Mouse (Mus musculus): Measurements from ENCODE around the gene Jpt1. TPM values are rescaled to one million over a fixed set of nuclear protein-coding genes. Genes with fewer than 3 reads are reported as not detected.

The Jpt1 gene
- polyA plus RNA-seq, 1 experiment from 2014 or later = 954 TPM

DNA sequence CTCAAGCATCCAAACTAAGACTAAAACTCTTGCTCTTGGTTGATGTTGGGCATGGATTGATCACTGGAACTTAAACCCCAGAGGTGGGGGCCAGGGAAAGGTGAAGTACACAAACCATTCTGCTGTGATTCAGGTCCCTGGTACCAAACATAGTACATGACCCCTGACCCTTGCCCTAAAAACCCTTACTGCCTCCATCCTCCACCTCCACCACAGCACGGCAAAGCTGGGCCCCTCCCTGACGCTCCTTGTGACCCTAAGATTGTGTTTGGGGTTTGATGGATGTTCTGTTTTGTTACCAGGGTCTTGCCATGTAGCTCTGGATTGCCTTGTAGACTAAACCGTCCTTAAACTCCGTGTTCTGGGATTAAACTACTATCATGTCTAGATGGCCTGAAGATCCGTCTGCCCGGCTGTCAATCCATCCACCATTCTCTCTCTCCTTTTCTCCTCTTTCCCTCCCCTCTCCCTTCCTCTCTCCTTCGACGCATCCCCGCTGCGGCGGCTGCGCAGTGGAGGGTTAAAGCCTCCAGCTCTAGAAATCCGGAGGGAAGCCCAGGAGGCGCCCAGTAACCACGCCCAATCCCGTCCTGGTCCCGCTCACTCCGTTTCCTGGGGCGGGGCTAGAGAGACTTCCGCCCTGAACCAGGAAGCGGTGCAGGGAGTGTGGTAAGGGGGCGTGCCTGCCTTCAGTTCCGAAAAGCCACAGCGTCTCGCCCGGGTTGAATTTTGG, 39.0 kb downstream of the Jpt1 start, which contains the start of gene Armc7:
Armc7 (plus strand) TSS at position 643 of the 733 bp plus-strand sequence.
- ATAC-seq (ENCODE audit: low FRiP score) (peak; percentile 97), DNase-seq (ENCODE audit: low spot score, missing footprints) (peak; percentile 98)
- Histone ChIP-seq H3K9me3 (ENCODE audit: control insufficient read depth, low read length) (no peaks in the 10 kb centered on the region), H3K27ac (ENCODE audit: low read depth, low read length) (peak within 1 kb of the TSS; percentile 71), H3K4me2 (peak within 1 kb of the TSS; percentile 71), H3K4me1 (ENCODE audit: control insufficient read depth, insufficient read depth, low read length) (peaks cover 9% of the 10 kb centered on the region; the same call in 1 of the 2 replicates), H3K36me3 (ENCODE audit: control insufficient read depth, insufficient read depth, low read length) (no peaks in the 10 kb centered on the region), H3K27me3 (ENCODE audit: control insufficient read depth, insufficient read depth, low read length) (no peaks in the 10 kb centered on the region), H3K9ac (ENCODE audit: low read length) (peak within 1 kb of the TSS; percentile 76), H3K4me3 (ENCODE audit: low read depth, low read length) (peak within 1 kb of the TSS; percentile 72)
- WGBS = under 1% methylated on average over 26 of the region's 26 CpGs

DNA sequence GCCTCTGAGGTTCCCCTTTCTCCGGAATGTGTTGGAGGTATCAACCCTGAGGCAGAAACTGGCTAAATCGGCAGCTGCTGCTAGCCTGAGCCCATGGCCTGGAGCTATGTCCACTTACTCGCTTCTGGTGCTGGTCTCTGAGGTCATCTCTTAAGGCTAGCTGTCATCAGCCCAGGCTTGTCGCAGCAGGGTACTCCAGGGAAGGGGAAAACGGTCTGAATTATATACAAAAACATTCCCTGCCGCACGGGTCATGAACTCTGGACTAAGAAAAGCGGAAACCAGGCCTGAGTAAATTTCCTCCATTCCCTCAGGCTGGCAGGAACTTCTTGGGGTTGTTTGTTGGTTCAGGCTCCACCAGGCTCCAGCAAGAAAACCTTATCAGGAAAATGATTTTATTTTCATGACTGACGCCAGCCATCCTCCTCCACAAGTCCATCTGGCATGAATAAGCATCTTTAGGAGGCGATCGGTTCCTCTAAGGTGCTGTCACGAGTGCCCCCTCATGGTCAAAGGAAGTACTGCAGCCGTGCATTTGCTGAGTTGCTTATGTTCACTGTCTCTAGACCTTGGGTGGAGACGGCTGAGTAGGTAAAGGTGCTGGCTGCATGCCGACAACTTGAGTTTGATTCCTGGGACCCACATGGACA, 40.4 kb downstream of the Jpt1 start:
- peak; percentile 100 for DNase-seq (ENCODE audit: low spot score, missing footprints)
- Histone ChIP-seq H3K9ac (ENCODE audit: low read length) (no peak overlapping the region), H3K4me3 (ENCODE audit: low read depth, low read length) (no peak overlapping the region), H3K4me2 (0 out of 2 replicates have a peak overlapping the region, but pooled peaks have one; percentile 8), H3K4me1 (ENCODE audit: control insufficient read depth, insufficient read depth, low read length) (peaks cover 9% of the 10 kb centered on the region; the same call in 1 of the 2 replicates), H3K9me3 (ENCODE audit: control insufficient read depth, low read length) (no peaks in the 10 kb centered on the region), H3K36me3 (ENCODE audit: control insufficient read depth, insufficient read depth, low read length) (no peaks in the 10 kb centered on the region), H3K27me3 (ENCODE audit: control insufficient read depth, insufficient read depth, low read length) (no peaks in the 10 kb centered on the region), H3K27ac (ENCODE audit: low read depth, low read length) (no peak overlapping the region)
- ATAC-seq (ENCODE audit: low FRiP score) = peak; percentile 28; the same call in 1 of the 2 replicates
- WGBS = 22% methylated on average over 15 of the region's 15 CpGs

DNA sequence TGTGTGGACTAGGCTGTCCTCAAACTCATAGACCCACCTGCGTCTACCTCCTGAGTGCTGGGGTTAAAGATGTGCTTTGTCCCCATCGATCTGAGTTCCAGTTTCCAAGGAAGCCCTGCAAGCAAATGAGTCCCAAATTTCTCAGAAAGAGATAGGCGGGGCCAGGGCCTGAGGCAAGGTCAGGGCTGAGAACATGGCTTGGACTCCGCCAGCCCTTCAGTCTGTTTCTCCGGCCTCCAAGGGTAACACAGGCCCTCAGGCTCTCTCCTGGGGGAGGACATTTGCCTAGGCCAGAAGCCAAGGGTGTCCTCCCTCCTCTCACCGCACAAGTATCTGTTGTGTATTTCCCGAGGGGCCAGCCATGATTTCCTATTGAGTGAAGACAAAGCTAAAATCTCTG, 42.0 kb downstream of the Jpt1 start:
- no peaks in the 10 kb centered on the region for H3K9me3 ChIP-seq (ENCODE audit: control insufficient read depth, low read length)
- H3K4me3 ChIP-seq (ENCODE audit: low read depth, low read length) = no peak overlapping the region
- no peak overlapping the region for H3K27ac ChIP-seq (ENCODE audit: low read depth, low read length)
- DNase-seq (ENCODE audit: low spot score, missing footprints) (no peak), ATAC-seq (ENCODE audit: low FRiP score) (no peak)
- no peak overlapping the region for H3K9ac ChIP-seq (ENCODE audit: low read length)
- H3K4me2 ChIP-seq = no peak overlapping the region
- peaks cover 9% of the 10 kb centered on the region; the same call in 1 of the 2 replicates for H3K4me1 ChIP-seq (ENCODE audit: control insufficient read depth, insufficient read depth, low read length)
- no peaks in the 10 kb centered on the region for H3K27me3 ChIP-seq (ENCODE audit: control insufficient read depth, insufficient read depth, low read length)
- WGBS = 90% methylated on average over 7 of the region's 7 CpGs
- no peaks in the 10 kb centered on the region for H3K36me3 ChIP-seq (ENCODE audit: control insufficient read depth, insufficient read depth, low read length)

DNA sequence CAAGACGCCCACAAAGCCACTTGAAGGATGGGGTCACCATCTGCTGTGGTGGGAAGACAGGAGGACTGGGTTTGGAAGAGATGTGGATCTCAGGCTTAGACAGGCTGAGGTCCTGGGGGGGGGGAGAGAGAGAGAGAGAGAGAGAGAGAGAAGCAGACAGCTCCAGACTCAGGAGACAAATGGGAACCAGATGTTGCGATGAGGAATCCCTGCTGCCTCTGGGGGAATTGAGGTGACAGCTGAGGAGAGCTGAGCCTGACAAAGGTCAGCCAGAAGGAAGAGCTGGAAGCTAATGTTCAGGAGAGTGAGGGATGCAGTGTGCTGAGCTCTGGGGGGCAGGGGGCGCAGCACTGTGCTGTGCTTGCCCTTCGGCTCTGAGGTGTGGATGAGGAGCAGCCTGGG, 47.0 kb downstream of the Jpt1 start:
- Histone ChIP-seq H3K36me3 (ENCODE audit: control insufficient read depth, insufficient read depth, low read length) (no peaks in the 10 kb centered on the region), H3K4me1 (ENCODE audit: control insufficient read depth, insufficient read depth, low read length) (no peaks in the 10 kb centered on the region), H3K4me3 (ENCODE audit: low read depth, low read length) (no peak overlapping the region), H3K4me2 (no peak overlapping the region), H3K27me3 (ENCODE audit: control insufficient read depth, insufficient read depth, low read length) (no peaks in the 10 kb centered on the region), H3K9ac (ENCODE audit: low read length) (no peak overlapping the region), H3K9me3 (ENCODE audit: control insufficient read depth, low read length) (no peaks in the 10 kb centered on the region), H3K27ac (ENCODE audit: low read depth, low read length) (no peak overlapping the region)
- DNase-seq (ENCODE audit: low spot score, missing footprints) = no peak
- ATAC-seq (ENCODE audit: low FRiP score) = no peak
- 45% methylated on average over 4 of the region's 4 CpGs for WGBS

DNA sequence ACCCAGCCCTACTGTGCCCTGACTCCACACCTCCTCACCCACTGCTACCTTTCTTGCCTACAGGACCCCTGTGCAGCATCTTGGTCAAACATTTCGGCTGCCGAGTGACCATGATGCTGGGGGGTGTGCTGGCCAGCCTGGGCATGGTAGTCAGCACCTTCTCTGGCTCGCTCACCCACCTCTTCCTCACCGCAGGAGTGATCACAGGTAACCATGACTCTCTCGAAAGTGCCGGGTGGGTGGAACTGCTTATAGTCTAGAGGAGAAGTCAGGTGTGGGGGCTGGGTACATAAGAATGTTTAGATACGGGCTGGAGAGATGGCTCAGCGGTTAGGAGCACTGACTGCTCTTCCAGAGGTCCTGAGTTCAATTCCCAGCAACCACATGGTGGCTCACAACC, 49.3 kb downstream of the Jpt1 start:
- no peaks in the 10 kb centered on the region for H3K27me3 ChIP-seq (ENCODE audit: control insufficient read depth, insufficient read depth, low read length)
- ATAC-seq (ENCODE audit: low FRiP score) (no peak), DNase-seq (ENCODE audit: low spot score, missing footprints) (no peak)
- H3K4me2 ChIP-seq = no peak overlapping the region
- 94% methylated on average over 8 of the region's 8 CpGs for WGBS
- no peak overlapping the region for H3K27ac ChIP-seq (ENCODE audit: low read depth, low read length)
- no peaks in the 10 kb centered on the region for H3K9me3 ChIP-seq (ENCODE audit: control insufficient read depth, low read length)
- H3K9ac ChIP-seq (ENCODE audit: low read length) = no peak overlapping the region
- H3K4me1 ChIP-seq (ENCODE audit: control insufficient read depth, insufficient read depth, low read length) = no peaks in the 10 kb centered on the region
- H3K36me3 ChIP-seq (ENCODE audit: control insufficient read depth, insufficient read depth, low read length) = no peaks in the 10 kb centered on the region
- no peak overlapping the region for H3K4me3 ChIP-seq (ENCODE audit: low read depth, low read length)

DNA sequence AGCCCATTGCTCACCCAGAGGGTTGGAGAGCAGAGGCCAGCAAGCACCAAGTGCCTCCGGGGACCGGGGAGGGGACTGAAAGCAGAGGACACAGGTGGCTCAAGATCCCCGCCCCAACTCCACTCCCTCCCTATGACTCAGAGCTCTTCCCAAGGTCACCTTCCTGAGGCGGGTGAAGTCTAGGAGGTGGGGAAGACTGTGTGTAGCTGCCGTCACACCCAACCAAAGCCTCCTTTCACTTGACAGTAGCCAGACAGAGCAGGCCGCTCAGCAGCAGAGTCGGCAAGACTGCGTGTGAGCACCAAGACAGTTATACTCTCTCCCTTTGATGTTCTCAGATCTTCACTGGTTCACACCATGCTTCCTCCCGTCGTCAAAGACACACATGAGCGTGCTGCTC, 50.8 kb downstream of the Jpt1 start:
- DNase-seq (ENCODE audit: low spot score, missing footprints) = no peak
- Histone ChIP-seq H3K9ac (ENCODE audit: low read length) (no peak overlapping the region), H3K27ac (ENCODE audit: low read depth, low read length) (no peak overlapping the region), H3K36me3 (ENCODE audit: control insufficient read depth, insufficient read depth, low read length) (no peaks in the 10 kb centered on the region), H3K9me3 (ENCODE audit: control insufficient read depth, low read length) (no peaks in the 10 kb centered on the region), H3K27me3 (ENCODE audit: control insufficient read depth, insufficient read depth, low read length) (no peaks in the 10 kb centered on the region), H3K4me3 (ENCODE audit: low read depth, low read length) (no peak overlapping the region), H3K4me1 (ENCODE audit: control insufficient read depth, insufficient read depth, low read length) (no peaks in the 10 kb centered on the region), H3K4me2 (no peak overlapping the region)
- WGBS = 81% methylated on average over 11 of the region's 11 CpGs
- no peak for ATAC-seq (ENCODE audit: low FRiP score)

DNA sequence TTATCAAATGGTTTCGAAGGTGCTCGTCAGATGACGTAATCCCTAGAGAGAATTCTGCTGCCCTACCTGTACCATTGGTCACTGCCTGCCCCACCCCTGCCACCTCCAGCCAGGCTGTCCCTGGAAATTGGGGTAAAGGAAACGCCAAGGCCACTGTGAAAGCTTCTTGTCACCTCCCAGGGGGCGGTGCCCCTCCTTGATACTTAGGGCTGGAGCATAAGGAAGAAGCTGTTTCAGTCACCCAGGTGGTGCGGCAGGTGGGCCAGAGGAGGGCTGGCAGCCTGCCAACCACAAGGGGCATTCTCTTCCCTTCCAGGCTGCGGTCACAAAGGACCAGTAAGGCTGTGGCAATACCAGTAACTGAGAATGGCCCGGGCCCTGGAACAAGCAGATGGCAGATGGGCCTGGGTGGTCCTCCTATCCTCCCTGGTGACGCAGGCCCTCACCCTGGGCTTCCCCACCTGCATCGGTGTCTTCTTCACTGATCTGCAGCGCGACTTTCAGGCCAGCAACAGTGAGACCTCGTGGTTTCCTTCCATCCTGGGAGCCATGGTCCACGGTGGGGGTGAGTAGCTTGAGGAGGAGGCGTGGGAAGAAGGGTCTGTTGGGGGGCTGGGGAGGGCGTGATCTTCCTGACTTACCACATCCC, 51.8 kb downstream of the Jpt1 start, which contains the start of gene Slc16a5:
Slc16a5 (plus strand) TSS at position 232 of the 649 bp plus-strand sequence.
- ATAC-seq (ENCODE audit: low FRiP score) (no peak), DNase-seq (ENCODE audit: low spot score, missing footprints) (no peak)
- Histone ChIP-seq H3K36me3 (ENCODE audit: control insufficient read depth, insufficient read depth, low read length) (no peaks in the 10 kb centered on the region), H3K9me3 (ENCODE audit: control insufficient read depth, low read length) (no peaks in the 10 kb centered on the region), H3K4me1 (ENCODE audit: control insufficient read depth, insufficient read depth, low read length) (no peaks in the 10 kb centered on the region), H3K27ac (ENCODE audit: low read depth, low read length) (no peak within 1 kb of the TSS), H3K4me3 (ENCODE audit: low read depth, low read length) (no peak within 1 kb of the TSS), H3K4me2 (no peak within 1 kb of the TSS), H3K9ac (ENCODE audit: low read length) (no peak within 1 kb of the TSS), H3K27me3 (ENCODE audit: control insufficient read depth, insufficient read depth, low read length) (no peaks in the 10 kb centered on the region)
- 83% methylated on average over 16 of the region's 16 CpGs for WGBS

DNA sequence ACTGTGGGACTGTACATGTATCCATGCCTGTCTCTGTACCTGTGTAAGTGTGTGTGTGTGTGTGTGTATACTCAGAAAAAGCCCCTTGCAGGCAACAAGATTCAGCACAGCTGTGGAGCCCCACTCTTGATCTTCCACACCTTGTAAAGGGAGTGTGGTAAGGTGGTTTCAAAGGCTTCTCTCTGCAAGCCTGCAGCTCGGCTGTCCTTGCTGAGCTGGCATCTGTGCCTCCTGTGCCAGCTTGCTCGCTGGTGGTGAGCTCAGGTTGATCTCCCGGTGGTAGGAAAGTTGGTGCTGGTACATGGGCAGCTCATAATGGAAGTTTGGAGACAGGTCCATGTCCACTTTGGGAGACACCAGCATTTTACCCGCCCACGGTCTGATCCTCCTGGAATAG, 52.3 kb downstream of the Jpt1 start:
- no peaks in the 10 kb centered on the region for H3K9me3 ChIP-seq (ENCODE audit: control insufficient read depth, low read length)
- WGBS = 77% methylated on average over 5 of the region's 5 CpGs
- no peak for DNase-seq (ENCODE audit: low spot score, missing footprints)
- H3K4me2 ChIP-seq = no peak overlapping the region
- H3K9ac ChIP-seq (ENCODE audit: low read length) = no peak overlapping the region
- no peak overlapping the region for H3K27ac ChIP-seq (ENCODE audit: low read depth, low read length)
- no peaks in the 10 kb centered on the region for H3K36me3 ChIP-seq (ENCODE audit: control insufficient read depth, insufficient read depth, low read length)
- H3K27me3 ChIP-seq (ENCODE audit: control insufficient read depth, insufficient read depth, low read length) = no peaks in the 10 kb centered on the region
- H3K4me3 ChIP-seq (ENCODE audit: low read depth, low read length) = no peak overlapping the region
- no peaks in the 10 kb centered on the region for H3K4me1 ChIP-seq (ENCODE audit: control insufficient read depth, insufficient read depth, low read length)
- no peak for ATAC-seq (ENCODE audit: low FRiP score)

DNA sequence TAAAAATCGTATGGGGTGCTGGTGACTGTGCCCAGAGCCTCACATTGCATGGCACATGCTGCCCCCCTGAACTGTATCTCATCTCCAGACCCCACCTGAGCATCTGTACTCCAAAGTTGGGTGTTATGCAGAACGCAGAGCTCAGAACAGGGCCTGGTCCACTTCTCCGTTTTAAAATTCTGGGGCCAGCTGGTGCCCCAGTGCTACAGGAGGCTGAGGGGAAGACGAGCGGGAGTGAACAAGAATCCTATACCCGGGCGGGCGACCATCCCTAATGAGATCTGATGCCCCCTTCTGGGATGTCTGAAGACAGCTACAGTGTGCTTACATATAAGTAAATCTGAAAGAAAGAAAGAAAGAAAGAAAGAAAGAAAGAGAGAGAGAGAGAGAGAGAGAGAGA, 53.2 kb downstream of the Jpt1 start:
- ATAC-seq (ENCODE audit: low FRiP score) = no peak
- Histone ChIP-seq H3K9ac (ENCODE audit: low read length) (no peak overlapping the region), H3K9me3 (ENCODE audit: control insufficient read depth, low read length) (no peaks in the 10 kb centered on the region), H3K4me2 (no peak overlapping the region), H3K27me3 (ENCODE audit: control insufficient read depth, insufficient read depth, low read length) (no peaks in the 10 kb centered on the region), H3K4me3 (ENCODE audit: low read depth, low read length) (no peak overlapping the region), H3K4me1 (ENCODE audit: control insufficient read depth, insufficient read depth, low read length) (no peaks in the 10 kb centered on the region), H3K27ac (ENCODE audit: low read depth, low read length) (no peak overlapping the region), H3K36me3 (ENCODE audit: control insufficient read depth, insufficient read depth, low read length) (no peaks in the 10 kb centered on the region)
- WGBS = 18% methylated on average over 8 of the region's 8 CpGs
- DNase-seq (ENCODE audit: low spot score, missing footprints) = no peak
